Mouse (Mus musculus) gastrocnemius, postnatal 25 days (tissue): ENCODE measurements at regions not wholly inside any gene's neighbourhood (a gene's known extent, or its start where the extent isn't known, plus 50 kb on each side); places are given as distances from the start of the nearest gene placed in this dataset.
A peak's percentile ranks its signal among the peaks of the same experiment; 100 is the strongest.
"Not testable (repeated sequence)": the region's sequence is repeated elsewhere in the genome, so short reads cannot be mapped to it uniquely, and the experiment has no call there.

Experiments used
- DNase-seq: peaks from one replicate; pipeline ENCODE4 v3.0.0; 2022

DNA sequence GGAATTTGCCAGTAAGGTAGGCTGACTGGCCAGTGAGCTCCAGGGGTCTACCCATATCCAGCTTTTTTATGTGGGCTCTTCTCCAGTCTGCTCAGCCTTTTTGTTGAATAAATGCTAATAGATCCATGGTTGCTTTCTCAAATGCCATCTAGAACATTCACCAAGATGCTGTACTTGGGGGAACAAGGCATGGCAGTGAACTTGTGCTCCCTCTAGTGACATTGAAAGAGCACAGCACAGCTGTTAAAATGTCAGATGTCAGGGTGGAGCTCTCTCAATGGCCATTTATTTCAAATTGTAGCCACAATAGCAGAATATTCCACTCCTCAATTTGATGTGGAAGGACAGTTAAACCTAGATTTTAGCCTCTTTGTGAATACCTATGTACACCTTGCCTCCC lies 86.3 kb downstream of the Kcnk1 start:
- DNase-seq = no peak

DNA sequence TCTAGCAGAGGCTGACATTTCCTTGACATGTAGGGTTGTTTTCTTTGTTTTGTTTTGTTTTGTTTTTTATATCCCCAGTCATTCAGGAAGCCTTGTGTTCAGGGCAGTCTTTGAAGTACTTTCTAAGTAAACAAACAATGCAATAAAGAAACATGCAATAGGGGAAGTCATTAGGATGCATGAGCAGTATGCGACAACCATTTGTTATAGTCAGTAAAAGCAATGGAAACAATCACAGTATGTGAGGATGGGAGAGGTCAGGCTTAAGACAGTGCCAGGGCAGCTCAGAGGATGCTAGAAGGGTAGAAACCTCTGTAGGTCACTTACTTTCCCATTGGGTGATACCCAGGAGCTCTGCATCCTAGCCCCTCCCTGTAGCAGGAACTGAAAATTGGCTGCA lies 87.9 kb downstream of the Kcnk1 start:
- no peak for DNase-seq

DNA sequence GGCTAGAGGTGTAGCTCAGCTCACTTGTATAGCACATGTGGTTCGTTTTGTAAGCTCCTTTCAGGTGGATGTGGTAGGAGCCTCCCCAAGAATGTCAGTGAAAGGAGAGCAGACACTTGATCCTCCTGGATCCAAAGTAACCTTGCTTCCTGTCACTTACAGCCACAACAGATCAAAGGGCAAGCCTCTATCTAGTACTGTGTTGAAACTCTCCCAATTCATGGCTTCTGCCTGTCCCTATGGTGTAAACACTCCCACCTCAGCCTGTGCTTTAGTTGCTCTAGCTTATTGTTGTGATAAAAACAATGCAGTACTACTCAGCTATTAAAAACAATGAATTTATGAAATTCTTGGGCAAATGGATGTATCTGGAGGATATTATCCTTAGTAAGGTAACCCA lies 95.8 kb downstream of the Kcnk1 start:
- DNase-seq = no peak

DNA sequence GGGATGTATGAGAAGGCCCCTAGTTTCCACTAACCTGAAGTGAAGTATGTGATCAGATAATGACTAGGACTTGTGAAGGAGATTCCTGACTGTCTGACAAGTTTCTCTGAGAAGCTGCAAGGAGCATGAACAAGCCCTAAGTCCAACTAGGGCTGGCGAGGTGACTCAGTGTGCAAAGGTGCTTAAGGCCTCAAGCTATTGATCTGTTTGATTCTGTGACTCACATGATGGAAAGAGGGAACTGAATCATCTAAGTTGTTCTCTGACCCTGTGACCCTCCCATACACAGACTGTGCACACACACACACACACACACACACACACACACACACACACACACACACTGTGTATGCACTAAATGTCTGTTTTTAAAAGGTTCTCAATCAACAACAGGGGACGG lies 99.0 kb downstream of the Kcnk1 start:
- no peak for DNase-seq

DNA sequence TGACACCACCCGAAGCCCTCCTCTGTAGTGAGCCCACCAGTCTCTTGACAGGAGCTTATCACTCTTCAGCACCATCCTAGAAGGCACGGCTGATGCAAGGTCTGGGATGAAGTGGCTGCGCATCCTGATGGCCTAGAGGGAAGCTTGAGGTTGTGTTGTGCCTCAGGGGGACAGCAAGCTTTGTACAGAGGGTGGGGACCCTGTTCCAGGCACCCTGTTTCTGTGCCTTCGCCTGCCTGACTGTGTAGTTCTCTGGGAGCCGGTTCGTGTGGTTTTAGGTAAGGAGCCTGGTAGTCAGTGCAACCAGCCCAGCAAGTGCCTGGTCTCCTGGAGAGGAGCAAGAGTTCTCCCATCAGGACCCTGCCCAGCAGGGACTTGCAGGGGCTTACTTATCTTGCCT lies 101.1 kb downstream of the Kcnk1 start:
- no peak for DNase-seq

DNA sequence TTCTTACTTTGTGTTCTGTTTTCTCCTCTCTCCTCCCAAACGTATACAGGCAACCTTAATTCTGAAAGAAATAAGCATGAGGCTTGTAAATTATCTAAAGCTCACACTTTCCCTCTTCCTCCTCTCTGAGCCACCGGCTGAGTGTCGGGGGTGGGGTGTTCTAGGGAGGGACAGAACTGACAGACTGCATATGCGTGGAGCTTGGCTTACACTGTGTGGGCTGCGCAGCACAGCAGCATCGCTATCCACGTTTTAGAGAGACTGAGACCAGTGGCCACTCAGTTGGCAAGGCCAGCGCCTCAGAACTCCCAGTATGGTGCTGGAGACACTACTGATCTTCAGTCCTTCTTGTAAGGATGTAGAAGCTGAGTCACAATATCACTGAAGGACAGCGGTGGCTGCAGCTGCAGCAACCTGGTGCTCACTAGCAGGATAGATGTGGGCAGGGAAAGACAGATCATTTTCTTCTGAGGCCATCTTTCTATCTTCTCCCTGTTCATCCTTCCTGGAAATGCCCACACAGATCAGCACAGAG lies 101.7 kb downstream of the Kcnk1 start:
- DNase-seq = no peak

DNA sequence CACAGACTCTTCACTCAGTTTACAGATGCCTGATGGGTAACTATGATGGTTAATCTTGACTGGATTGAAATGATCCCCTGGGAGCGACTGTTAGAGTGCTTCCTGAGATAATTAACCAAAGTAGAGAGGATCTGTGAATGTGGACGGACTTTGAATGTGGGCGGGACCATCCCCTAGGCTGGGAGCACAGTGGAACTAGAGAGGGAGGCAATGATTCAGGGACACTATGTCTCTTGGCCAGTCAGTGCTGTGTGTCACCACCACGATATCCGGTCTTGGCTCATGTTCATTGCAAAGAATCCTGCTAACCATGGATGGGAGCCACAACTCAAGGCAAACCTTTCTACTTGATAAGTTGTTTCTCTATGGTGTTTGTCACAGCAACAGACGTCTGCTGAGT lies 103.9 kb downstream of the Kcnk1 start:
- no peak for DNase-seq

DNA sequence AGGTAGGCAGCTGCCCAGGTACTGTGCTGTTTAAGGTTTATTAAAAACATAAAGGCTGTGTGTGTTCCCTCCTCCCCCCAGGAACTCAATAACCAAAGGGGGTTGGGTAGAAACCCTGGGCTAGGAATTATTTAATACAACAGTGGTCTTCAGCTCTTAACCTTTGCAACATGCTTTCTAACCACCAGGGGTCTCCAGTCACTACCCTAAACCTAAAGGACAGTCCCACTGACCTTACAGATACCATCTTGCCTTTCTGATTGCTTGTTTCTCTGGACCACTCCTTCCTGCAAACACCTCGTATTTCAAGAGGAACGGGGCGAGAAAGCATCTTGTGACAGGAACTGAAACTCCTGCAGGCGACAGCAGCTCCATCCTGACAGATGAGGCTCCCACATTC lies 104.9 kb downstream of the Kcnk1 start:
- DNase-seq = no peak

DNA sequence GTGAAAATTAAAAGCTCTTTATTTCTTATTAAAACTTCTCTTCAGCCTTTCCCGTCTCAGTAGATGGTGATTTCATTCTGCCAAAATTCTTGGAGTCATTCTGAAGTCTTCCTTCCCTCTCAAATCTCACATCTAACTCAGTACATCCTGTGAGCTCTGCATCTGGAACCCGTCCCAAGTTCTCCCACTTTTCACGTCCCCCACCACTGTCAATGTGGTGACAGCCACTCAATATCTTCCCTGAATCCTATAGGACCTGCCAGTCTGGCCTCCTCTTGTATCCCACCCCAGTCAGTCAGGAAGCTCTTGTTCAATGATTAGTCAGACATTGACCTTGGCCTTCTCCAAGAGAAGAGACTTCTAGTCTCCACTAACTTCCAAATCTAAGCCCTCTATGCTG lies 110.1 kb downstream of the Kcnk1 start:
- DNase-seq = no peak

DNA sequence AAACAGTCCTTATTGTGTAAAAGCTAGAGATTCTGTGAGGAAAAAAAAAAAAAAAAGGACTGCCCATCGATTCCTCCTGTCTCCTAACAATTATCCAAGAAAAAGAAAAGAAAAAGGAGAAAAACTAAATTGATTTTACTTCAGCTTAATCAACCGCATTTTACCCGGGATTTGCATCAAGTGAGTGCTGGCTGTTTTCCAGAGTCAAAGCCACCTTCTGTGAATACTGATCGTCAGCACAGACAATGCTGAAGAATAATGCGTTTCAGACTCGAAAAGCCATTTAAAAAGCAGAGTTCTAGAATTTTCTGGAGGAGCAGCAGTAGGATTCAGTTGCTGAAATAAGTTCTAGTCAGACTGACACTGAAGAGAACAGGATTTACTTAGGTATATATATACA lies 131.1 kb downstream of the Kcnk1 start:
- no peak for DNase-seq

DNA sequence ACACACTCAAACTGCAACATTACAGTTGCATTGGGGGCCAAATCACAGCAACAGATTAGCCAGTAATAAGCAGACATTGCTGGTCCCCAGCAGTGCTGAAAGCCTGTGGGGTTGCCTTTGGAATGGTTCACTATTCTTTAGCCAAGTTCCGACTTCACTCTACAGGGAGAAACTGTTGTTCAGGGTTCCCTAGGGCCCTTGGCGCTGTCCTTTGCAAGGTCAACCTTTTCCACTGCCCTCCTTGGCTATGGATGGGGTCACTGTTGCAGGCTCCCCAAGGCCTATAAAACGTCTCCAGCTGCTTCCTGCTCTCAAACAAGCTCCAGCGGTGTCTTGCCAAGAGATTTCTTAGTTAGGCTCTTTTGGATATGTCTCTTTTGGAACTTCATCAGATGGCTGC lies 137.1 kb downstream of the Kcnk1 start:
- DNase-seq = peak; percentile 46

DNA sequence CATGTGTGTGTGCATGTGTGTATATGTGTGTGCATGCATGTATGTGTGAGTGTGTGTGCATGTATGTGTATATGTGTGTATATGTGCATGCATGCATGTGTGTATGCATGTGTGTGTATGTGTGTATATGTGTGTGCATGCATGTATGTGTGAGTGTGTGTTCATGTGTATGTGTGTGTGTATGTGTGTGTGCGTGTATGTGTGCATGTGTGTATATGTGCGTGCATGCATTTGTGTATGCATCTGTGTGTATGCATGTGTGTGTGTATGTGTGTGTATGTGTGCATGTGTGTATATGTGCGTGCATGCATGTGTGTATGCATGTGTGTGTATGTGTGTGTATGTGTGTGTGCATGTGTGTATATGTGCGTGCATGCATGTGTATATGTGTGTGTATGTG lies 137.9 kb downstream of the Kcnk1 start:
- not testable (repeated sequence) for DNase-seq

DNA sequence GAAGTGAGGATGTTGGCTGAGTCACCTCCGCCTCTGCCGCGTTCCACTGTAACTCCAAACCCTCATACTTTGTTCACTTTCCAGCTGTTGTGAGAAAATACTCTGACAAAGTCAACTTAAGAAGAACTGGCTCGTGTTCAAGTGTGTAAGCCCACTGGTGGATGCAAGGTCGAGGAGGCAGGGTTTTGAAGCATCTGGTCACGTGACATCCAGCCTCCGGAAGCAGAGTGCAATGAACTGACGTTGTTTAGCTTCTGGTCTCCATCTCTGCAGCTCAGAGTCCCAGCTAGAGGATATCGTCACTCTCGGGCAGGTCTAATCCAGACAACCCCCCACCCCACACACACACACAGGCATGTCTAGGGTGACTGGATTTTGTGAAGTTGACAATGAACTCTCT lies 140.1 kb downstream of the Kcnk1 start:
- DNase-seq = no peak

DNA sequence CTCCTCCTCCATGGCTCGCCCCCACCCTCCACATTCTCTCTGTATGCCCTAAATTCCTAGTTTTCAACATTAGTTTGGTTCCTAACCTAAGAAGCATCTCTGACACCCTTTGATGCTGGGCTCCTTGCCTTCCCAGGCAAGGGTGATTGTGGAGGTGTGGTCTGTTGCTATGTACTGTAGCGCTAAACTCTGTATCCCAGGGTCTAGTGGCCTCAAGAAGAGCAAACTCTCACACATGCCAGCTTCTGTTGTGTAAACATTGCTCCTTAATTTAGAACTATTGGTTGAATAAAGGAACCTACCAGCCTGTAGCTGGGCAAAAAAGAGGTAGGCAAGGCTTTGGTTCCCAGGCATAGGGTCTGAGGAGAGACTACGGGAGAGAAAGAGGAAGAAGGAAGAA lies 140.6 kb downstream of the Kcnk1 start:
- no peak for DNase-seq

DNA sequence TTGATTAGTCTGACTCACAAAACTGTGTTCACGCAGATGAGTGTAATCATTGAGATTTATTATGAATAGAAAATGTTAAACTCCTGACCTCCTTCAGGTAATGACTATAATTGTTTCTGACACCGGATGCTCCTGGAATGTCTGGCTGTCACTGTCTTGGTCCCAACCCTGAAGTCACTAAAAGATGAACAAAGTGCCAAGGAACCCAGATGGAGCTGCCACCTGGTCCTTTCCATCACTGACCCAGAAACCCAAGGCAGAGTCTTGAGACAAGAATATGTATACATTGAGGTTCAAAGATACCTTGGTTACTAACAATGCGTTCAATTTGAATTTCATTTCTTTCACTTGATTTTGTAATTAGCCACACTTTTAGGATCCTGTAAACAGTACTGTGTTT lies 142.0 kb downstream of the Kcnk1 start:
- DNase-seq = no peak

DNA sequence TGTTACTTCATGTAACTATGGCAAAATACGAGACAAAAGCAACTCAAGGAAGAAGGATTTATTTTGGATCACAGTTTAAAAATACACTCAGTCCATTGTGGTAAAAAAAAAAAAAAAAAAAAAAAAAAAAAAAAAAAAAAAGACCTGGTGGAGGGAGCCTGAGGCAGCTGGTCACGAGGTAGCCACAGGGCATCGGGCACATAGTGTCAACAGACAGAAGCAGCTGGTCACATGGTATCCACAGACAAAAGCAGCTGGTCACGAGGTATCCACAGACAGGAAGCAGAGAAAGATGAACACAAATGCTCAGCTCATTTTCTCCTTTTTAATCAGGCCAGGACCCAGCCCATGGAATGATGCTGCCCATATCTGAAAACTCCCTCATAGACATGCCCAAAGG lies 142.5 kb downstream of the Kcnk1 start:
- DNase-seq = no peak

DNA sequence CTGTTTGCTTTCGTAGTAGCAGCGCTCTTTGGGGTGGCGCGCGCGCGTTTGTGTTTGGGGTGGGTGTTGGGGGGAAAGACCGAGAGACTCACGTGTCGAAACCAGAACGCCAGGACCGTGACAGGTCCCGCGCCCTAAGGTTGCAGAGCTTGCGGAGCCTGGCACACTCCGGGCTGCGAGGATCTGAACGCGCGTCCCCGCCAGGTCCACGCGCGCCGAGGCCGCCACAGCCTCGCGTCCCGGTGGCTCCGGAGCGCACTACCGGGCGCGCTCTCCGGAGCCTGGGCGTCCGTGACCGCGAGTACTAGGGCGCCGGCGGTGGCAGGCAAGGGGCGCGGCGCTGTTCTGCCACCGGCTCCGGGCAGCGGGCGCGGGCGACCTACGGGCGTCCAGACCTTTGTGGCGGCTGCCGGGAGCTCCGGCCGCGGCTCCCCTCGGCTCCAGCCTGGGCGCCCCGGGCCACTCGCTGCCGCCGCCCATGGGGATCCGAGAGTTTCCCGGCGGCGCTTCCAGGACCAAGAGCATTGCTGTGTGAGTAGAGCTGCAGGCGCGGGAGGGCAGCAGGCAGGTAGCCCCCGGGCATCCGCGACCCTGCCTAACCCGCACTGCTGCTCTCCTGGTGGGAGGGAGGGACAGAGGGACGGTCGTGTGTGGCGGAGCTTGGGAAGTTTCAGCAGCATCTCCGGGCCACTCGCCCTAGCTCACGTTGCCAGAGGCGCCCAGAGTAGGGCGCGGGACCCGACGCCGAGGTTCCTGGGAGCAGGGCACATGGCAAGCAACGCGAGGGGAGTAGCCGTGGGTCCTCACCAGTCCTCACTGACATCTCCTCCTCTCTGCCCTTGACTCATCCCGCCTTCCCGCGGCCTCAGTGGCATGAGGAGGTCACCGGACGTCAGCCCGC lies 143.9 kb downstream of the Kcnk1 start:
- DNase-seq = no peak

DNA sequence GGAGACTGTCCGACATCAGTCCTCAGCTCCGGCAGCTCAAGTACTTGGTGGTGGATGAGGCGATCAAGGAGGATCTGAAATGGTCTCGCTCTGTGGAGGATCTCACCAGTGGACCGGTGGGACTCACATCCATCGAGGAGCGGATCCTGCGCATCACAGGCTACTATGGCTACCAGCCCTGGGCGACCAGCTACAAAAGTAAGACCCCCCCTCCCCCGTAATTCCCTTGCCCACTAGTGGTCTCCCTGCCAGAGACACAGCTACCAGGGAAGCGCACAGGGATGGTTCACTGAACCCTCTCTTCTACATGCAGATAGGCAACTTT lies 144.5 kb downstream of the Kcnk1 start:
- DNase-seq = no peak

DNA sequence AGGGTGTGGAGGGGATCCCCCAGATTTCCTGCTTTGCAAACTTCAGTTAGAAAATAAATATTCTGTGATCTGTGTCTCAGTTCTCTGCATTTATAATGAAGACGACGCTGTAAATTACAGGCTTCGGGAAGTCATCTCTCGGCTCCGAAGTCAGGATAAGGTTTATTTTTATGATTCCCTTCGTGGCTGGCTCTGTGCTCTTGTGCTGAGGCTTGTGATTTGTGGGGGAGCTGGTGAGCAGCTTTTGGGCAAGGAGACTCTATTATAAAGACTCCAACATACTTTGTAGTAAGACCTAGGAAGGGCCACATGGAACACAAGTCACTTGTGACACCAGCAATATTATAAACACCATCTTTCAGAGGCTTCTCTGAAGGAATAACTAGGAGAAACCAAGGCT lies 146.0 kb downstream of the Kcnk1 start:
- no peak for DNase-seq

DNA sequence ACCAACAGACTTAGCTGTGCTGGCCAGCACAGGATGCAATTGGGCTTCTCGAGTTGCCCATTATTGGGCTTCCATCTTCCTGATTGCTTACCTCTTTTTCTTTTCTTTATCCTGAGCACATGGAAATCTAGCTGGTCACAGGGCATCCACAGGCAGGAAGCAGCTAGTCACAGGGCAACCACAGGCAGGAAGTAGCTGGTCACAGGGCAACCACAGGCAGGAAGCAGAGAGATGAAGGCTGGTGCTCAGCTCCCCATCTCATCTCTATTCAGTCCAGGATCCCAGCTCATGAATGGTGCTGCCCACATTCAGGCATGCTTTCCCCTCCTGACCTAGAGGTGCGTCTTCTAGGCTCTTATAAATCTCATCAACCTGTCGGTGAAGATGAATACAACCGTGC lies 146.8 kb upstream of the Slc35f3 start:
- no peak for DNase-seq

DNA sequence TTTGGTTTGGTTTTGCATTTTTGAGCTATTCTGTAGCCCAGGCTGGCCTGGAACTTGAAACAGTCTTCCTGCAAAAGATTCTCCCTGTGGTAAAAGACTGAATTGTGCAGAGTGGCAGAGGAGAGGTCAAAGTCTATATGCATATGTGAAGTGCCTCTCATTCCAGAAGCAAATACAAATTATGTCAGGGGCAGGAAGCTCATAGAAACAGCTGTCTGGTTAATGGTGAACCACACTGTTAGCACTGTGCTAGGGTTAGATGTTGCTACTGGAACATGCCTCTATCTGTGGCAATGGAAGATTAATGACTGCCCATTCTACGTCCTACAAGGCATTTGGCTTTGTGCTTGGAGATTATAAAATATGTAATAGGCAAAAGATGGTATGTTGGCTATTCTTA lies 144.4 kb upstream of the Slc35f3 start:
- DNase-seq = no peak

DNA sequence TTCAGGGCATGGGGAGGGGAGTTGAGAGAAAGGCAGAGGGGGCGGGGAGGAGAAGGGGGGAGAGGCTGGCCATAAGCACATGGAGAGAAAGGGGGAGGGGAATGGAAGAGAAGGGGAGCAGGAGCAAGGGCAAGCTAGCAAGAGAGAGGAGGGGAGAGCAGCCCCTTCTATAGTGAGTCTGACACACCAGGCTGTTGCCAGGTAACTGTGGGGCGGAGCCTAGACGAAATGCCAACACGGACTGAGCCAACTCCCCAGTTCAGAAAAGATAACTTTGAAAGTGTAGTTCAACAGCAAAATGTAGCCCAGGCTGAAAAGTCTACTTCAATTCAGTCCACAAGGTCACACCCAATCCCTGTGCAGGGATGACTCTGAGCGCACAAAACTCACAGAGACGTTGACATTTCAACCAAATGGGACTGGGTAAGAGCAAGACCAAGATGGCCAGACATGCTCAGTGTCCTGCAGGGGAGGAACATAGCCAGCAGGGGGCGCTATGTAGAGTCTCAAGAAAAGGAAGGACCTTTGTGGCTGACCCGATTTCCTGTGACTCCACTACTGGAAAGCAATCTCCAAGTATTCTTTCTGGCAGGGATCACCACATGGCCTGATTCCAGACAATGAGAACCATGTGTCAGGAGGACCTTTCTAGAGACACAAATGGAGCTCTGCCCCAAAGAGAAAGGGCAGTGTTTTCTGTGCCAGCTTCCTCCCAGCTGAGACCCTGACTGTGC lies 140.7 kb upstream of the Slc35f3 start:
- DNase-seq = peak; percentile 33

DNA sequence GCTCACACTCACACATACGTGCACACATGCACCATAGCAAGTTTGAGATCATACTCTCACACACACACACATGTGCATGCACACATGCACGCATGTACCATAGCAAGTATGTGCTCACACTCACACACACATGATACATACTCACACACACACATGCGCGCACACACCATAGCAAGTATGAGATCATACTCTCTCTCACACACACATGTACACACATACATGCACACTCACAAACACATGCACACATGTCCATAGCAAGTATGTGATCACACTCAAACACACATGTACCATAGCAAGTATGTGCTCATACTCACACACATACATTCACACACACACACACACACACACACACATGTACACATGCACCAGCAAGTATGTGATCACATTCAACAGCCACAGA lies 138.9 kb upstream of the Slc35f3 start:
- DNase-seq = no peak
